Mouse (Mus musculus) intestine, embryonic 14.5 days (tissue): ENCODE data around the gene Abcb5. TPM values are rescaled to one million over a fixed set of nuclear protein-coding genes. Genes with fewer than 3 reads are reported as not detected.

ENCODE experiments used
- ATAC-seq: fragments of 200-750 bp; cut with Nextera tagmentation; replicated peaks from 2 replicates; pipeline ENCODE4 v1.8.0; 2017; ENCODE audit warnings: low read depth, moderate number of reproducible peaks, moderate TSS enrichment, moderate library complexity; ENCODE audit not compliant: low FRiP score, low TSS enrichment
- DNase-seq: peaks from one replicate; pipeline ENCODE4 v3.0.0-alpha.2; 2018; ENCODE audit warnings: low spot score
- H3K27ac ChIP-seq: fragments of 300-500 bp; sonication (generic); 2 replicates; pipeline ENCODE4 v1.5.1; 2014; ENCODE audit warnings: low read depth, mild to moderate bottlenecking, control low read depth
- H3K27me3 ChIP-seq: fragments of 300-500 bp; sonication (generic); replicated peaks from 2 replicates; pipeline ENCODE4 v1.6.1; 2014; ENCODE audit warnings: low read length, control low read depth; ENCODE audit not compliant: control insufficient read depth, insufficient read depth
- H3K36me3 ChIP-seq: fragments of 300-500 bp; sonication (generic); 2 replicates; pipeline ENCODE4 v1.6.1; 2014; ENCODE audit warnings: low read length, control low read depth; ENCODE audit not compliant: control insufficient read depth, insufficient read depth
- H3K4me1 ChIP-seq: fragments of 300-500 bp; sonication (generic); replicated peaks from 2 replicates; pipeline ENCODE4 v1.6.1; 2014; ENCODE audit warnings: low read length, control low read depth, mixed read lengths; ENCODE audit not compliant: control insufficient read depth, insufficient read depth
- H3K4me2 ChIP-seq: fragments of 300-500 bp; sonication (generic); 2 replicates; pipeline ENCODE4 v1.6.1; 2014; ENCODE audit warnings: low read length
- H3K4me3 ChIP-seq: fragments of 300-500 bp; sonication (generic); 2 replicates; pipeline ENCODE4 v1.5.1; 2014; ENCODE audit warnings: low read depth, low read length, control low read depth, mixed read lengths
- H3K9ac ChIP-seq: fragments of 300-500 bp; sonication (generic); 2 replicates; pipeline ENCODE4 v1.6.1; 2014; ENCODE audit warnings: mild to moderate bottlenecking, low read length
- H3K9me3 ChIP-seq: fragments of 300-500 bp; sonication (generic); 2 replicates; pipeline ENCODE4 v1.6.1; 2016; ENCODE audit warnings: low read length, control low read depth; ENCODE audit not compliant: control insufficient read depth
- WGBS: fragments of 180-500 bp; shearing (Covaris S2); extraction: QIAGEN DNeasy Blood & Tissue Kit; methylation state at CpG from one replicate; pipeline ENCODE4 v1.1.7; 2014; 5-methylcytosine and 5-hydroxymethylcytosine counted together
- polyA plus RNA-seq: library from polyadenylated mRNA; unstranded; fragments of >200 nt; fragmentation: Nextera tagmentation; extraction: Ambion mirVana; gene quantifications from 2 replicates; pipeline ENCODE4 v1.2.1, GENCODE M21; 2014

The Abcb5 gene
- polyA plus RNA-seq, 1 experiment from 2014 or later: not detected

GRCm38 (mm10) chr12:118845351-118845750 is 120.9 kb downstream of the Abcb5 start:
- H3K9me3 ChIP-seq: no peaks in the 10 kb centered on the region
- H3K36me3 ChIP-seq: no peaks in the 10 kb centered on the region
- no peak overlapping the region for H3K9ac ChIP-seq
- H3K27me3 ChIP-seq: peaks cover 98% of the 10 kb centered on the region
- H3K4me3 ChIP-seq: no peak overlapping the region
- H3K27ac ChIP-seq: no peak overlapping the region
- ATAC-seq (no peak), DNase-seq (no peak)
- H3K4me1 ChIP-seq: peaks cover 6% of the 10 kb centered on the region; the same call in 1 of the 2 replicates
- H3K4me2 ChIP-seq: no peak overlapping the region
- WGBS: 6% methylated on average over 3 of the region's 3 CpGs

GRCm38 (mm10) chr12:118844841-118845240 is 121.4 kb downstream of the Abcb5 start:
- Histone ChIP-seq H3K9ac (no peak overlapping the region), H3K36me3 (no peaks in the 10 kb centered on the region), H3K27ac (no peak overlapping the region), H3K4me2 (no peak overlapping the region), H3K4me1 (peaks cover 6% of the 10 kb centered on the region; the same call in 1 of the 2 replicates), H3K9me3 (no peaks in the 10 kb centered on the region), H3K27me3 (peaks cover 98% of the 10 kb centered on the region), H3K4me3 (no peak overlapping the region)
- ATAC-seq (no peak), DNase-seq (no peak)
- WGBS: 13% methylated on average over 3 of the region's 3 CpGs

DNA sequence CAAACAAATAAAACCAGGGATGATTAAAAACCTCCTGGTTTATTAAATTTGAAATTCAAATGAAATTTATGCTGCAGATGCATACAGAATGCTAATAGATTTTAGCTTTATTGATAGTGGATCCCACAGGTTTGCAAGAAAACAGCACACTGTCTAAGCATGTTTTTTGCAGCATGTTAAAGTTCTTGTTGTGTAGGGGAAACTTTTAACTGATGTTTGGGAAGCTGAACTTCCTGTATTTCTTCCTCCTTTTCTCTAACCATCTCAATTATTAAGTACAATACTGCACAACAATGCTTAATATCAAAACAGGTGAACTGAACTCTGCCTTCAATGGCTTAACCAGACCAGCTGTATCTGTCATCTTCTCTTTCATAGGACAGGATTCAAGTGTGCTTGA is 122.1 kb downstream of the Abcb5 start:
- Histone ChIP-seq H3K9ac (no peak overlapping the region), H3K9me3 (no peaks in the 10 kb centered on the region), H3K4me2 (no peak overlapping the region), H3K4me3 (no peak overlapping the region), H3K36me3 (no peaks in the 10 kb centered on the region), H3K27ac (no peak overlapping the region), H3K4me1 (peaks cover 6% of the 10 kb centered on the region; the same call in 1 of the 2 replicates), H3K27me3 (peaks cover 99% of the 10 kb centered on the region)
- ATAC-seq (no peak), DNase-seq (no peak)

GRCm38 (mm10) chr12:118842671-118843411 is 123.4 kb downstream of the Abcb5 start:
- peak; percentile 72 for DNase-seq
- Histone ChIP-seq H3K4me1 (peaks cover 6% of the 10 kb centered on the region; the same call in 1 of the 2 replicates), H3K36me3 (no peaks in the 10 kb centered on the region), H3K4me3 (no peak overlapping the region), H3K9ac (no peak overlapping the region), H3K9me3 (no peaks in the 10 kb centered on the region), H3K27me3 (peaks cover 99% of the 10 kb centered on the region), H3K27ac (no peak overlapping the region), H3K4me2 (no peak overlapping the region)
- no peak for ATAC-seq
- WGBS: under 1% methylated on average over 33 of the region's 33 CpGs

DNA sequence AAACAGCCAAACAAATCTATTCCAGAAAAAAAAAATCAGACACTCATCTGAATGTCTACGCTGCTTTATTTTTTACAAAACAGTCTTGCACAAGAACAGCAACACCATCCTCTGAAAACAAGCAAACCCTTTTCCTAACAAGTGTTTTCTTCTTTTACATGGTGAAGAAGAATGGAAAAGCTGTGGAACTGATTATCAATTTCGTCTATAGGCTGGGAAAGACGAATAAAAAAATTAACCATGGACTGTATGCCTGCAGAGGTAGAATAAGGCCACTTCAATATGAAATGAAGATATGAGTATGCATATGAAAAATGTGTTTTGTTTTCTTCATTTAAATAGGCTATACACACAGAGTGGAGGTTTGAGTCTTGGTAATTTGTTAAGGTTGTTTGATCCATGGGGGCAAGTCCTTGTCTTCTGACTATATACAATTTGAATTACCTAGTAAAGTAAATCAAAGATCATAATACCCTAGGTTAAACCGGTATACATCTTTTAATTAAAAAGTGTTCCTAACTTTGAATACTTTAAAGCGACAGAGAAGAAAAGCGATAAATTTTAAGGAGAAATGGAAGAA is 124.2 kb downstream of the Abcb5 start:
- ATAC-seq (no peak), DNase-seq (no peak)
- no peaks in the 10 kb centered on the region for H3K36me3 ChIP-seq
- peaks cover 8% of the 10 kb centered on the region; the same call in 1 of the 2 replicates for H3K4me1 ChIP-seq
- H3K27me3 ChIP-seq: peaks cover 99% of the 10 kb centered on the region
- no peak overlapping the region for H3K4me3 ChIP-seq
- 10% methylated on average over 6 of the region's 6 CpGs for WGBS
- H3K4me2 ChIP-seq: no peak overlapping the region
- H3K9ac ChIP-seq: no peak overlapping the region
- no peaks in the 10 kb centered on the region for H3K9me3 ChIP-seq
- no peak overlapping the region for H3K27ac ChIP-seq

DNA sequence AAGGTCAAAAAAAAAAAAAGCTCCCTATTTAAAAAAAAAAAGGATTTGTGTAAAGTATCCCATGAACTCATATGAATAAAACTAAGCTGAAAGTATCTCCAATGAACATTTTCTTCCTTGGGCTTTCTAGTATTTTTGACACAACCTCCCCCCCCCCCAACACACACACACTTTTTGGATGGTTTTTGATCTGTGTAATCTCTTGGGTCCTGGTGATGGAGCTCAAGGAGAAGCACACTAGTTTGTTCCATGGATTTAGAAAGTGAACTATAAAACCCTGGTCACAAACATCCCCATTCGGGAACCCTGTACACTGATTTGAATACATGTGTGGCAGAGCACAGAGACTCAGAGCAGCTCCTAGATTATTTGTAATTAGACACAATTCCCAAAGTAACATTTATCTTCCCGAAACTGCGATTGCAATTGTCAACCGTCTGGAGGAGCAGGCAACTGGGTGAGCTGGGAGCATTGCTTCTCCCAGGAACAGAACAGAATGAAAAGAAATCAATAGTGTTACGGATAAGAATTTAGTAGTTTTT is 124.8 kb downstream of the Abcb5 start:
- no peak for DNase-seq
- no peaks in the 10 kb centered on the region for H3K36me3 ChIP-seq
- no peak for ATAC-seq
- H3K27me3 ChIP-seq: peaks cover 99% of the 10 kb centered on the region
- no peak overlapping the region for H3K4me3 ChIP-seq
- H3K4me1 ChIP-seq: peaks cover 3% of the 10 kb centered on the region; the same call in 1 of the 2 replicates
- no peak overlapping the region for H3K4me2 ChIP-seq
- H3K9ac ChIP-seq: no peak overlapping the region
- WGBS: 5% methylated on average over 5 of the region's 5 CpGs
- no peak overlapping the region for H3K27ac ChIP-seq
- H3K9me3 ChIP-seq: no peaks in the 10 kb centered on the region

DNA sequence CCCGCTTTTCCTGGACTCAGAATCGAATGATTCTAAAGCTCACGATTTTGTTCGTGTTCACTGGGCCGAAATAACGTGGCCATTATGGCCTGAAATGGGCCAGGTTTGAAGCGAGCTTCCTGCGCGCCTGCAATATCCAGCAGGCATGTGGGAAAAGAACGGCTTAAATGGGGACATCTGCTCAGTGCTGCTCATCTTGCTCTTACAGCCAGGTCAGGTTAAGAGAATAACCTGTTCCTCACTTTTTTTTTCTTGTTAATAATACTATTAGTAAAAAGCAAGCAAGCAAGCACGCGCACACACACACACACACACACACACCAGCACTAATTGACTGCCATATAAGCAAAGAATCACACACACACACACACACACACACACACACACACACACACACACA is 125.4 kb downstream of the Abcb5 start:
- Histone ChIP-seq H3K9ac (no peak overlapping the region), H3K27ac (no peak overlapping the region), H3K27me3 (peaks cover 99% of the 10 kb centered on the region), H3K4me2 (no peak overlapping the region), H3K36me3 (no peaks in the 10 kb centered on the region), H3K9me3 (no peaks in the 10 kb centered on the region), H3K4me3 (no peak overlapping the region), H3K4me1 (0 out of 2 replicates have a peak, but pooled peaks cover 2% of the 10 kb centered on the region)
- WGBS: 3% methylated on average over 12 of the region's 12 CpGs
- ATAC-seq (no peak), DNase-seq (no peak)

DNA sequence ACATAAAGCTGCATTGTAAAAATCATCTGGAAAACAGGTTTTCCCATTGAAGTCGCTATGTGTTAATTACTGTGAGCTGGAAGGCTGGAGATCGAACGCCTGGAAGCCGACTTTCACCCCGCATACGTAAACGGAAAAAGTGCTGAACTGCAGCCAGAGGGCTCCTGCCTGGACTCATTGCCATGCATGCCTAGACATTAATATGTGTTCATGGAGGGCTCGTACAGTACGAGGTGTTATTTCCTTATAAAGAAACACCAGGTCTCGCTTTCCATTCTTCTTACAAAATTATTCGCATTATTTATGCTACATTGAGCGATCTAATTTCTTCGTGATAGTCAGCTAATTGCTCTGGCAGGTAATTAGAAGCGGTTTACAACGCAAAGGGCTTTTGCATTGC is 125.9 kb downstream of the Abcb5 start:
- ATAC-seq (no peak), DNase-seq (no peak)
- H3K4me3 ChIP-seq: no peak overlapping the region
- no peak overlapping the region for H3K4me2 ChIP-seq
- H3K27ac ChIP-seq: no peak overlapping the region
- H3K27me3 ChIP-seq: peaks cover 97% of the 10 kb centered on the region
- H3K36me3 ChIP-seq: no peaks in the 10 kb centered on the region
- 2% methylated on average over 15 of the region's 15 CpGs for WGBS
- H3K9me3 ChIP-seq: no peaks in the 10 kb centered on the region
- H3K4me1 ChIP-seq: 0 out of 2 replicates have a peak, but pooled peaks cover 2% of the 10 kb centered on the region
- no peak overlapping the region for H3K9ac ChIP-seq
